Mouse (Mus musculus): ENCODE results near the gene Timm29.
A peak's percentile ranks its signal among the peaks of the same experiment; 100 is the strongest.

The Timm29 gene

DNA sequence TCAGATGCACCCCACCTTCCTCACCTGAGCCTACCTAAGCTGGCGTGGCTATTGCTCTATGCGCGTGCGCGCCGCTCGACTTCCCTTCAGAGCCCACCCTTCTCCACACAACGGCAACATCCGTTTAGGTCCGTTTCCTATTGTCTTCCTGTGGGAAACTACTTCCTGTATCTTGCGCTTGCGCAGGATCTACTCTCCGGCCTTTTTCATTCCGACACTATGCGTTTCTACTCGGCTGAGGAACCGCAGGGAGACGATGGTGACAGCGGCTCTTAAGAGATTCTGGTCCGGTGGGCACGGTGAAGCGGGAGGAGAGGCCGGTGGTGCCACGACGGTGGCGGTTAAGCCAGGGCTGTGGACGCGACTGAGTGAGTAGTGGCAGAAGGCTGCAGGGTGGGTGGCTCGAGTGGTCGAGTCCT is at the start of gene Timm29, which contains the start of gene Yipf2:
Gene Timm29 (plus strand): TSS at position 20 of the 419 bp plus-strand sequence.
Gene Yipf2 (minus strand): TSS at position 126 of the 419 bp plus-strand sequence.
- peak; percentile 89 for DNase-seq

DNA sequence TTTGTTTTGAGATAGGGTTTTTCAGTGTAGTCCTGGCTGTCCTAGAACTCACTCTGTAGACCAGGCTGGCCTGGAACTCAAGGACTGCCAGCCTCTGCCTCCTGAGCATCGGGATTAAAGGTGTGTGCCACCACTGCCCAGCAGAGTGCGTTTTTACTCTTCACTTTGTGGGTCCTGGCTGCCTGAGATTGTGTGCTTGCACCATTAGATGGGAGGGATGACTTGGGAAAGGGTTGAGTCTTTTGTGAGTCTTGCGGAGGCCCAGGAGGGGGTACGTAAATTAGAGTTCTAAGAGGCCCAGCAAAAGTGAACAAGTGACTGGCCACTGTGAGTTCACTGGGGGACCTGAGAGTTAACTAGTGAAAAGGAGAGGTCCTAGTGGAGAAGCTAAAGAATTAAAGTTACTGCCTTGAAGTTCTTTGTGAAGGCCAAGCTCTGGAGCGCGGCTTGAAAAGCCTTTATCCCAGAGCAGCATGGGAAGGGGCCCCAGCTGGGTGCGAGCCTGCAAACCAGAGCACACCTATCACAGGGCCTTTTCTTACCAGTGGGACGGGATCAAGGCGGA is 47.1 kb upstream of the Timm29 start:
- DNase-seq: peak; percentile 20

DNA sequence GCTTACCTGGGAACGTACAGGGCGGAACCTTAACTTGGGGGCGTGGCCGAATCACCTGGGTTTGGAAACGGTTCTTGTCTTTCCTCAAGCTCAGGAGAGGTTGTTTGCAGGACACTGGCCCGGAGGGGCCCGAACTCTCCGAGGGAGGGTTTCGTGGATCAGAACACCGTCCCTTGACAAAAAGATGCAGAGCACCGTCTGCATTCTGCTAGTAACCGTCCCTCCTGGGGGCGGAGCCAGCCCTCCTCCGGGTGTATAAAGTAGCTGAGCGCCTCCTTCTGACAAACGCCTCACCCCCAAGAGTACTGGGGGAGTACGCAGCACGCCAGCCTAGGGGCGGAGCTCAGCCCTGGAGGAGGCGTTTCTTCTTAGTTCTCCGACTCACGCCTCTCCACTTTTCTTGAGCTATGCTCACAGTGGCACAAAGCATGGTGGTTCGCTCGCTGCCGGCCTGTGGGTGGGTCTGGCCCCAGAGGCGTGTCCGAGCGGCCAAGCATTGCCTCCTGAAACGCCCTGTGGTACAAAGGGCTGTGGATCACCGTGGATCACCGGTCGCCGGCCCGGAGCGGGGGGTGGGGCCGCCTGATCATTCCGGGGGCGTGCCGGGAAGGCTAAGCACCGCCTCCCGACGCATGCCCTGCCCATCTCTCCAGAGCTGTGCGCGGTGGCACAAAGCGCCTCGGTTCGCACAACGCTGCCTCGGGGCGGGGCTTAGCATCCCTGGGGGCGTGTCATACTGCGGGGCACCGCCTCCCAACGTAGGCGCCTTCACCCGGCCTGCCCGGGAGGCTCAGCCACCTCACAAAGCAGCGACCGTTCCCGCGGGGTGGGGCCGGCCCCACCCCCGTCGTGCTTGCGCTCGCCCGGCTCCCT is 46.4 kb upstream of the Timm29 start:
- peak; percentile 100 for DNase-seq

- DNase-seq: no peak
Measured at GRCm38 (mm10) chr9:21546789-21547074, 45.8 kb upstream of the Timm29 start, which contains the start of gene Carm1. Carm1 (plus strand) TSS chr9:21546894.

DNA sequence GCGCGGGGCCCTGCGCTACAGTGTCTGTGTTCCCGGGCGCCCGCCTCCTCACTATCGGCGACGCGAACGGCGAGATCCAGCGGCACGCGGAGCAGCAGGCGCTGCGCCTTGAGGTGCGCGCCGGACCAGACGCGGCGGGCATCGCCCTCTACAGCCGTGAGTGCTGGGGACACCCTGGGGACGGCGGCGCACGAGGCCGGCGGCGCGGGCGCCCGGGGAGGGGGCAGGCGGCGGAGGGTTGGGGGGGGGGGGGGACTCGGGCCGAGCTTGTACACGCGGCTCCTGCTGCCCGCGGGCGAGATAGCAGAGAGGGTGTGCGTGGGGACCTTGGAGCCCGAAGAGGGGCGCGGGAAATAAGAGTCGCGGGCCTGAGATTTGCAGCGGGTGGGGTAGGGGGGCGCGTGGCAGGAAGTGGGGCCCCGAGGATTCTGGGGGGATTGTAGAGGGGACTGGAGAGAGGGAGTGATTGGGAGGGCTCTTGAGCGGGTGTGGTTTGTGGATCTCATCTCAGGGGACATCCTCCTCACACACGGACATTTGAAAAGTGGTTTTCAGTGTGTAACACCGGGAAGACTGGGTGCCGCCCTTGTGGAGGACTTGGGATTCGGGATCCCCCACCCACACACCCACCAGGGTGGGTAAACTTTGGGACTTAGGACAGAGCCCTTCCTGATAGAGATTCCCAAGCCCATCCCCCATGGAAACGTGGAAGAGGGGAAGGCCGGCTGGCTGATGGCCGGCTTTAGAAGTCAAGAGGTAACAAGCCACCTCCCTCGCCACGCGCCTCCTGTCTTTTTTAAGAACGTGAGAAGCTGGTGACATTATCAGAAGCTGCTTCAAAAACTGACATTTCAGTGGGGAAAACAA is 45.2 kb upstream of the Timm29 start:
- DNase-seq: no peak

GRCm38 (mm10) chr9:21551049-21551448 is 41.5 kb upstream of the Timm29 start:
- DNase-seq: no peak

DNA sequence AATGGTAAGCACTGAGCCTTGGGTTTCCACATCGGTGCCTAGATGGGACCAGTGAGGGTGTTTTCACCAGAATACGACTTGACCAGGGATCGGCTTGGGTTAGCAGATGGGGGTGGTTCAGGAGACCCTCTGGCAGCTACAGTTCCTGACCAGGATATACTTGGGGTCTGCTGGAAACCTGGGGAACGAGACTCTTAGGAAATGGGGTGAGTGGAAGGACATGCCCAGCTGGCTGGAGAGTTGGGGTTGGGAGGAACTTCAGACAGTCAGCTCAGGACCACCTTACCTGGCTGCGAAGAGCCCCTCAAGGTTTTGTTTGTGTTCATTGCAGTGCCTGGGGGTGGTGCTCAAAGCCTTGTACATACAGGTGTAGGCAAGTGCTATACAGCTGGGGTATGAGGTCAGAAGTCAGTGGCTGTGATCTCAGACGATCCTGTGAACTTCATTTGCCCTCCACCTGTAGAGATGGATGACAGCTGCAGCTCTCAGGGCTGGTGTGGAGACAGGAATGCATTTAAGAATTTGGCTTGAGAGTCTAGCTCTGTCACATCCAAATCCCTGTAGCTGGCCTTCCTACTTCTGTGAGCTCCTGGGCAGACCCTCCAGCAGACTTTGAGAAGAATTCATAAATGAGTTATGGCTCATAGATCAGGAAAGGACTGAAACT is 38.8 kb upstream of the Timm29 start:
- DNase-seq: no peak

DNA sequence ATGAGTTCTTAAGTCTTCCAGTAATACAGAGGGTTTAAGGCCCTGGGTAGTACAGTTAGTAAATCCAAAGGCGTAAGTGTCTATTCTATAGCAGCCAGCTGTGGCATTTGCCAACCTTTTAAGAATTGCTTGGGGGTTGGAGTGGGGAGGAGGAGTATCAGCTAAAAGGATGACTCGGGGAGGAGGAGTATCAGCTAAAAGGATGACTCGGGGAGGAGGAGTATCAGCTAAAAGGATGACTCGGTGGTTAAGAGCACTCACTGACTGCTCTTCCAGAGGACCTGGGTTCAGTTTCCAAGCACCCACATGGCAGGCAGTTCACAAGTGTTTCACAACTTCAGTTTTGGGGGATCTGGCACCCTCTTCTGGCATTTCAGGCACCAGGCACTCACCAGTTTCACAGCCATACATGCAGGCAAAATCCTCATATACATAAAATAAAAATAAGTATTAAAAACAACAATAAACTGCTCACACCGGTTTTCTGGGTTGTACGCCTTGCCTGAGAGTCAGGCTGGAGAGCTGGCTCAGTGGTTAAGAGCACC is 37.3 kb upstream of the Timm29 start:
- DNase-seq: no peak

GRCm38 (mm10) chr9:21556996-21557395 is 35.5 kb upstream of the Timm29 start:
- no peak for DNase-seq

DNA sequence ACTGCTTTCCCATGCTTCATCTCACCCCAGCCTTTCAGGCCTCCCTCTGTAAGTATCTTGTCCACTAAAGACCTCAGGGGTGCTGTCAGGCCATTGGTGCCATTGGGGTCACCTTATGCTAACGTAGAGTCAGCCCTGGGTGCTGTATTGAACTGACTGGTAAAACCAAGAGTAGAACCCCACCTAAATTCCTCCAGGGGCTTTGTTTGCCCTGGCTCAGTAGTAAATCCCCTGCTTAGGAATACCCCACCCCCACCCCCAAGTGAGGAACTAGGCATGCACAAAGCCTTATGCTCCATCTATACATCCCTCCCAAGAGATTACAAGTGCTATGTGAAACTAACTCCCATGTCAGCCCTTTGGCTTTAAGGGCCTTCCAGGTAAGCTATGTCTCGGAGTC is 35.0 kb upstream of the Timm29 start:
- no peak for DNase-seq

DNA sequence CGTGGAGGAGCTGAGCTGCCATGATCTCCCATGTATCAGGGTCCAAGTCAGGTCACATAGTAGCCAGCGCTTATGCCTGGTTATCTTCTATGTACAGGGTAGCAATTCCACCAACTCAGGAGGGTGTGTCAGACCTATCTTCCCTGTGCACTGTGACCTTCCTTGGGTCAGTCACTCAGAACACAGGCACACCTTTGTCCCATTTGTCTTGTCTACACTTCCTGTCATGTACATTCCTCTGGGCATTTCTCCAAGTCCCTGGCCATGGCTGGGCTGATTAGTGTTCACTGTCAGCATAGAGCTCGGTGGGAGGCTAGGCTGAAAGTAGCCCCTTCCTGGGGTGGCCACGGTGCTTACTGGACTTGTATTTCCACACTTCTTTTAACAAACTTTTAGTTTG is 34.2 kb upstream of the Timm29 start:
- no peak for DNase-seq

DNA sequence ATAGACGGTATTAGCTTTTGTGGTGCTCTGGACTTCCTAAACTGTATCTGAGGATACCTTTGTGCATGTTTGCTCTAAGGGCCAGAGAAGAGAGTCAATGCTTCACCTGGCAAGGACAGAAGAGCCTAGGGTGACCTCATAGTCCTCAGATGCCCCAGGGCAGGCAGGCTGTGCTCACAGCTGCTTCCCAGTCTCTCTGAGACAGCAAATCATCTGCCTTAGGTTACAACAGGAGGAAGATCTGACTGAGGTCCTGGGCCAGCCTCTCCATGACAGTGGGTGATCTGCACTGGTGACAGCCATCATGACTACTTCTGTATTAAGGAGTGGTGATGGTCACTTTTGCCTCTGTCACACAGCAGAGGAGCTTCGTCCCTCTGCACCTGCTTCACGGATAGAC is 33.4 kb upstream of the Timm29 start:
- no peak for DNase-seq

GRCm38 (mm10) chr9:21564420-21564819 is 28.1 kb upstream of the Timm29 start:
- no peak for DNase-seq

DNA sequence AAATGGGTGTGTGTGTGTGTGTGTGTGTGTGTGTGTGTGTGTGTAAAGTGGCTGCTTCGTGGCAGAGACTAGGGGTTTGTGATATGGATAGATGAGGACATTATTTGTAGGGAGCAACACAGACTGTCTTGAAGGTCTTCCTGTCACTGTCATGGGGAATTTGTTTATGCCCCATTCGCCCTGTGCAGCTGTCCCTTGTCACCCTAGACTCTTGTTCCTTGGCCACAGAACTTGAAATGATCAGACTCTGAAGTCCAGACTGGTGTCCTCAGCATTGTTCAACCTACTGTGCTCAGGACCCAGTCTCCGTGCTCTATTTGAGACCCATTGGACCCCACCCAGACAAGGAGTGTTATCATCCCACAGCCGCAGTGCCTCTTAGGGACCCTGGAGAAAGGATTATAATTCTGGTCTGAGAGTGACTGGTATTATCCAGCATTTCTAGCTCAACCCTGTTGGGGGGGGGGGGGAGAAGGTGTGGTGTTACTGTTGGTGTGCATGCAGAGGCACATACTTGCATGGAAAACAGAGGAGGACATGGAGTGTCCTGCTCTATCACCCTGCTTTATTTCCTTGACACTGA is 27.4 kb upstream of the Timm29 start:
- DNase-seq: no peak

DNA sequence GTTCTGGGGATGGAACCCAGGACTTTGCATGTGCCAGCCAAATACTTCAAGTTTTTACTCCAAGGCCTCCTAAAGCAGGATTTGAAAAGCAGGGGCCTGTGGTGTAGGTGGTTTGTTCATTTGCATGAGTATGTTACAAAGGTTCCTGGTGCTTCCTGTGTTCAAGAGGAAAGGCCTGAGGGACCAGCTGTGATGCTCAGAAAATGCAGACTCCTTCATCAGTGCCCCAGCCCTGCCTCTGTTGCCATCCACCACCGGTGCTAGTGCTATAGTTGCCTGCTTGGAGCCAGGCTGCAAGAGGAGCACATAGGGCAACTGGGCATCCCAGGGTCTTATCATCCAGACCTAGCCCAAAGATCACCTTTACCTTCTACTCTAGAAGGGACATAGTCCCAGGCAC is 26.0 kb upstream of the Timm29 start:
- DNase-seq: no peak

DNA sequence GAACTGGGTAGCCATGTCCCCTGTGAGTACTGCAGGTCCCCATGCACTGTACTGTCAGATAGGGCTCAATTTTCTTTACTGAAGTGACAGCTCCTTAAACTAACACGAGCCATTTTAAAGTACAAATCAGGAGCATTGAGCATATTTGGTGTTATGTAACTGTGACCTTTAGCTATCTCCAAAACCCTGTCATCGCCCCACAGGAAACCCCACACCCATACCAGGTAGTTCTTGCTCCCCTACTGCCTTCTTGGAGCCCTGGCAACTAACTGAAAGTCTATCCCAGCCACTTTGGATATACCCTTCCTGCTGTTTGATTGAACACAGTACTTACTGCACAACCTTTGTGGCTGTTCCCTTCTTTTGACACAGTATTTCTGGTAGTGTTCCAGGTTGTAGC is 25.5 kb upstream of the Timm29 start:
- no peak for DNase-seq

- no peak for DNase-seq
Measured at GRCm38 (mm10) chr9:21568657-21569255, 23.8 kb upstream of the Timm29 start.

- no peak for DNase-seq
Measured at GRCm38 (mm10) chr9:21574012-21574801, 18.3 kb upstream of the Timm29 start.

DNA sequence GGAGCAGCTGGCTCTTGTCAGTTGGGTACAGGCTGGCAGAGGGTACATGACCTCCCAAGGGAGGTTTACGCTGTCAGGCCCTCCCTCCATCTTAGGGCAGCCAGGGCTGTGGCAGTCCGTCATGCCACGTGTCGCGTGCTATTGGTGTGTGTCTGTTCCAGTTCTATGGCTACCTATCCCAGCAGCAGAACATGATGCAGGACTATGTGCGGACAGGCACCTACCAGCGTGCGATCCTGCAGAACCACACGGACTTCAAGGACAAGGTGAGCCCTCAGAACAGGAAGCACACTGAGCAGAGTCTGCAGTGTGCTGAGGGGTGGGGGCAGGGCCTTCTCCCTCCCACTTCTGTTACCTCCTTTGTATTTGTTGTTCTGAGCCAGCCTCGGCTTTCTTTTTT is 17.3 kb upstream of the Timm29 start:
- no peak for DNase-seq

DNA sequence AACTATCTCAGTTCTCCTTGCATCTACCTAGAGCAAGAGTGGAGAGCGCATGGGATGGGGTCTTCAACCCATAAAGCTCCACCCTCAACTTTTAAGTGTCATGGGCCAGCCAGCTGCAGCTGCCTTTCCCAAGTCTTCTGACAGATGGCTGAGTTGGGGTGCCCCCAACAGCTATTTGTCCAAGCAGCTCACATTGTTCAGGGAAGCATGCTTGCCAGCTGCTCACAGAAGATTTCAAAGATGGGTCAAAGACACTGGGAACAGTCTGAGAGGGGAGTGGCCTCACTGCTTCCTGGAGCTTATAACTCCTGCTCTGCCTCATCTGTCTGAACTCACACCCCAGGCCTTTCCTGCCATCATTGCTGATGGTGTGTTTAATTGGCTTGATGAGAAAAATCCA is 16.2 kb upstream of the Timm29 start:
- DNase-seq: no peak

GRCm38 (mm10) chr9:21578226-21578625 is 14.3 kb upstream of the Timm29 start:
- DNase-seq: no peak

Measured in thymus, postnatal 4 days (tissue).